In the genomic region with DNA sequence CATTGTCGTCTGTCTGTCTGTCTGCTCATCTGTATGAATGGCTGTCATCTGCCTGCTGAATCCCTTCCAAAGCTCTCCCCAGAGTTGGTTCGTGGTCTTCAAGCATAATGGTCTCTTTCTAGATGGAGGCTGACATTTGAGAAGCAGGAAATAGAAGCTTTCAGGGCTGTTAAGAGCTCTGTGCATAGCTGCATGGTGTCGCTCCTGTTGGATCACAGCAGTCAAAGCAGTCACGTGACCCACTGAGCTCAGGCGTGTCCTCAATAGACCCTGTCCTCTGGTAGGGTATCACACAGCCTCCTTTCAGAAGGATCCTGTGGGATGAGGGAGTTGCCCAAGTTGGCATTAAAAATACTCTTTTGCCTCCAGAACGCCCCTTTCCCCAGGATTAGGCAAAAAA, we compare ENCODE assay signal across 8 mouse cellular contexts.
DNase-seq lines count a peak whose midpoint lies in the region; ATAC-seq and TF ChIP-seq lines count a peak whose summit lies in the region.

No protein-coding gene starts in this region.

- TF ChIP-seq CTCF in C2C12 (IDR thresholded peaks at IDR 0.05; ENCODE audit: control insufficient read depth, insufficient read depth, insufficient read length) = no peak

- H3K79me3 ChIP-seq in C2C12 (ENCODE audit: low read depth) = no peaks in the 10 kb centered on the region

- H3K36me3 ChIP-seq in C2C12 (ENCODE audit: control insufficient read depth, insufficient read depth) = no peaks in the 10 kb centered on the region
- H3K36me3 ChIP-seq in embryonic facial prominence, embryonic 11.5 days (replicated peaks; ENCODE audit: control insufficient read depth, insufficient read depth, low read depth, low read length) = no peaks in the 10 kb centered on the region
- H3K36me3 ChIP-seq in limb, embryonic 14.5 days (ENCODE audit: control insufficient read depth, insufficient read depth, low read length) = no peaks in the 10 kb centered on the region

- no peak overlapping the region for H3K9ac ChIP-seq in embryonic facial prominence, embryonic 11.5 days (replicated peaks; ENCODE audit: low read length)
- H3K9ac ChIP-seq in limb, embryonic 14.5 days (ENCODE audit: low read depth, low read length, severe bottlenecking) = no peak overlapping the region

- H3K4me3 ChIP-seq in C2C12 (ENCODE audit: insufficient read depth, poor library complexity, severe bottlenecking) = no peak overlapping the region
- H3K4me3 ChIP-seq in embryonic facial prominence, embryonic 11.5 days (ENCODE audit: low read depth, low read length) = no peak overlapping the region
- H3K4me3 ChIP-seq in limb, embryonic 14.5 days (replicated peaks; ENCODE audit: low read length) = no peak overlapping the region

- no peak overlapping the region for H3K27ac ChIP-seq in embryonic facial prominence, embryonic 11.5 days (replicated peaks; ENCODE audit: low read depth, low read length)
- peak overlapping the region; percentile 52; the same call in 1 of the 2 replicates for H3K27ac ChIP-seq in limb, embryonic 14.5 days (replicated peaks; ENCODE audit: low read depth, low read length)

- WGBS in embryonic facial prominence, embryonic 11.5 days = 27% methylated on average over 6 of the region's 6 CpGs
- 26% methylated on average over 6 of the region's 6 CpGs for WGBS in limb, embryonic 14.5 days

- H3K9me3 ChIP-seq in embryonic facial prominence, embryonic 11.5 days (replicated peaks; ENCODE audit: control insufficient read depth, low read length) = no peaks in the 10 kb centered on the region
- H3K9me3 ChIP-seq in limb, embryonic 14.5 days (ENCODE audit: control insufficient read depth, low read length) = no peaks in the 10 kb centered on the region

- H3K4me2 ChIP-seq in embryonic facial prominence, embryonic 11.5 days (ENCODE audit: low read depth, low read length) = peak overlapping the region; percentile 25
- H3K4me2 ChIP-seq in limb, embryonic 14.5 days (replicated peaks; ENCODE audit: low read depth, low read length, severe bottlenecking) = peak overlapping the region; percentile 39

- no peak overlapping the region for H3ac ChIP-seq in C2C12 (ENCODE audit: control insufficient read depth, insufficient read length, low read depth)

- H3K79me2 ChIP-seq in C2C12 (ENCODE audit: control insufficient read depth, insufficient read depth) = no peaks in the 10 kb centered on the region

- TF ChIP-seq POLR2A in limb, embryonic 14.5 days (IDR thresholded peaks at IDR 0.05; ENCODE audit: borderline replicate concordance, extremely low read depth, insufficient read depth, insufficient read length) = no peak

- ATAC-seq in embryonic facial prominence, embryonic 11.5 days (replicated peaks; ENCODE audit: insufficient number of reproducible peaks, low FRiP score, low TSS enrichment, low read depth) = peak; percentile 89
- ATAC-seq in limb, embryonic 14.5 days (ENCODE audit: low FRiP score, low read depth) = peak; percentile 89
- no peak for ATAC-seq in erythroblast, adult 5-6 weeks (replicated peaks; ENCODE audit: low FRiP score, poor library complexity, severe bottlenecking)
- no peak for ATAC-seq in CD4-positive, CD25-positive, alpha-beta regulatory T cell, adult 4 months

- peak; percentile 65 for DNase-seq in heart, adult 11 months
- DNase-seq in heart, adult 18-20 months = no peak
- peak; percentile 80 for DNase-seq in embryonic facial prominence, embryonic 11.5 days (ENCODE audit: low spot score)
- peak; percentile 85 for DNase-seq in limb, embryonic 14.5 days (ENCODE audit: low spot score)
- DNase-seq in thymus, adult 18-20 months = no peak

- H3K27me3 ChIP-seq in C2C12 (ENCODE audit: control insufficient read depth, insufficient read depth, insufficient read length) = peaks cover 36% of the 10 kb centered on the region
- H3K27me3 ChIP-seq in embryonic facial prominence, embryonic 11.5 days (ENCODE audit: control insufficient read depth, insufficient read depth, low read length) = no peaks in the 10 kb centered on the region
- H3K27me3 ChIP-seq in limb, embryonic 14.5 days (ENCODE audit: control insufficient read depth, insufficient read depth, low read length) = no peaks in the 10 kb centered on the region

- H3K4me1 ChIP-seq in embryonic facial prominence, embryonic 11.5 days (ENCODE audit: control insufficient read depth, insufficient read depth, low read length) = no peaks in the 10 kb centered on the region; the same call in 1 of the 2 replicates
- H3K4me1 ChIP-seq in limb, embryonic 14.5 days (ENCODE audit: control insufficient read depth, insufficient read depth, low read length) = peaks cover 36% of the 10 kb centered on the region

TF ChIP-seq in C2C12, 6 proteins besides CTCF, POLR2A, EP300 and RAD21:
- TF ChIP-seq MYOD1 (IDR thresholded peaks at IDR 0.05; ENCODE audit: control insufficient read depth, insufficient read length, low read depth) (no peak), USF1 (IDR thresholded peaks at IDR 0.05; ENCODE audit: low read depth) (peak; percentile 75)

Comparison
In these comparisons a context has a peak if more than half of its experiments do, and no peak if none do; other contexts are left out.
1. DNase-seq: peak in heart, adult 11 months (single experiment), embryonic facial prominence, embryonic 11.5 days (single experiment) and limb, embryonic 14.5 days (single experiment); none in heart, adult 18-20 months (0 of 2) and thymus, adult 18-20 months (0 of 2).
2. ATAC-seq: peak in embryonic facial prominence, embryonic 11.5 days (single experiment) and limb, embryonic 14.5 days (single experiment); none in erythroblast, adult 5-6 weeks (single experiment) and CD4-positive, CD25-positive, alpha-beta regulatory T cell, adult 4 months (single experiment).